Mouse (Mus musculus): ENCODE results near the gene Pdcd2l.
A peak's percentile ranks its signal among the peaks of the same experiment; 100 is the strongest.
"Not testable (repeated sequence)": the region's sequence is repeated elsewhere in the genome, so short reads cannot be mapped to it uniquely, and the experiment has no call there.

Pdcd2l gene

DNA sequence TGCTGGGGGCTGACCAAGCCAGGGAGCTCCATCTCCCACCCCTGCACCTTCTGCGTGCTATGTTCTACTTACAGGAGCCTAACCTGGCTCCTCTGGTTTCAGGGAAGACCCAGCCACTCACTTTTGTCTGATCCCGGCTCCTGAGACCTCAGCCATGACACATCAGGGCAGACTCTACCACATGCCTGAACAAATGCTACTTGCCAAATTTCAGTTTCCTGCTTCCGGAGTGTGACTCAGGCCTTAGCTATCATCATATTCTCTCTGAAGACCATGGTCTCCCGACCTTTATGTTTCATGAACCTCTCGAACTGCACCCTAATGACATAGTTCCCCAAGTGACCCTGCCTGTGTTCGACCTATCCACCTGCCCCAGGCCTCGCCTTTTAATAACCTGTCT lies 16.8 kb upstream of the Pdcd2l start:
- DNase-seq (ENCODE audit: low spot score in 2 of 2), result no peak

DNA sequence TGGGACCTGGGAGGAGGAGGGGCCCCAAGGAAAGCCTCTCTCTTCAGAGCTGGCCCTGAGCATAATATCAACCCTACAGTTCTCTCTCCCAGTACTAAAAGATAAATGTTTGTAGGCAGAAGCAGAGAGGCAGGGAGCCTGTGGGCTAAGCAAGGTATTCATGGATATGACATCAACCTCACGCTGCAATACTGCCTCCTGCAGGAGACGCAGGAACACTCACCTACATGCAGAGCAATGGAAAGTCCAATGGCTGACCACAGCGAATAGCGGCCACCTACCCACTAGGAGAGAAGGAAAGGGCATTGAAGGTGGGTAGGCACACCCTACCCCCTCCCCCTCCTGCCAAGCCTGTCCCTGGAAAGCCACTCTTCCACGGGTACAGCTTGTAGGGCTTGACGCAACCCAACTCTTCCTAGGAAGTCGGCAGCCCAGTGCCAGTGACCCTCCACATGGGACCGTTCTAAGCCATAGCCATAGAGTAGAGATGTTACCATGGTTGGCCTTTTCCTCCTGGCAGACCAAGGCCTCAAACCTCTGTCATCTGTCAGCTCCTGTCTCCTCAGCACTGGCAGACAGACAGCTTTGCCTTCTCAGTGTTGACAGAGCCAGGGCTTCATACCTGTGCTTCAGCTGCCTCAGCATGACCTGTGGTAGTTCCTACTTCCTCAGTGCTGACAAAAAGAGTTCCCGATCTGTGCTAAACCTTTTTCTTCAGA lies 11.7 kb upstream of the Pdcd2l start:
- no peak for DNase-seq (ENCODE audit: low spot score in 2 of 2)

DNA sequence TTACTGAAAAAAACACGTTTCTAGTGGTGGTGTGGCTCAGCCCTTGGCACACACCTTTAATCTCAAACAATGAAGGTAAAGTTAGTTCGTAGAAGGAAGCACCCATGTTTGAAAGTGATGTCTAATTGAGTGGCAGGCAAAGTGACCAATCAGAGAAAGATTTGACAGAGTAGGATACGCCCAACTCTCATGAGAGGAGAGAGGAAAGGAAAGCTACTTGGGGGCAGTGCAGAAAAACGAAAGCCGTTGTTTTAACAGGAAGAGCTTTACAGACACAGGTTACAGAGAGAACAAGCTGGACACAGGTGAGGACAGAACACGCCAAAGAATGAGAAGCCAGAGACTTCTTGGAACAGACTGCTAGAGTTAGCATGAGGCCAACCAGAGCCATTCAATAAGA lies 9.9 kb upstream of the Pdcd2l start:
- DNase-seq (ENCODE audit: low spot score in 2 of 2), result no peak

DNA sequence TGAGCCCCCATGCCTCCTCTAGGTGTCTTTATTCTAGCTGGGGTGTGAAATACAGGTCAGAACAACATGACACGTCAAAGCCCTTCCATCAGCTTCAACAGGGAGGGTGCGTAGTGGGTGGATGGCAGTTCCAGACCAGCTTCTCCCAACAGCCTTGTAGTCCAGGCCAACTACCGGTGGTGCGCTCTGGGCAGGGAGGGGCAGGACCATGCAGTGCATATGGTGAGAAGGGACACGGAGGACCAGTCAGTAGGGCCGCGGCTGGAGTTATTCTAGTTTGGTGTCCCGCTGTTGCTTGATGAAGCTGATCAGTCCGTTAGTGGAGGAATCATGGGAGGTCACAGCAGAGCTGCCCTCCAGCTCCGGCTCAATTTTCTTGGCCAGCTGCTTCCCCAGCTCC lies 5.7 kb upstream of the Pdcd2l start:
- not testable (repeated sequence) for DNase-seq (ENCODE audit: low spot score in 2 of 2)

- DNase-seq (ENCODE audit: low spot score in 2 of 2), result no peak
Observed at GRCm38 (mm10) chr7:34200829-34201228, 4.4 kb upstream of the Pdcd2l start.

DNA sequence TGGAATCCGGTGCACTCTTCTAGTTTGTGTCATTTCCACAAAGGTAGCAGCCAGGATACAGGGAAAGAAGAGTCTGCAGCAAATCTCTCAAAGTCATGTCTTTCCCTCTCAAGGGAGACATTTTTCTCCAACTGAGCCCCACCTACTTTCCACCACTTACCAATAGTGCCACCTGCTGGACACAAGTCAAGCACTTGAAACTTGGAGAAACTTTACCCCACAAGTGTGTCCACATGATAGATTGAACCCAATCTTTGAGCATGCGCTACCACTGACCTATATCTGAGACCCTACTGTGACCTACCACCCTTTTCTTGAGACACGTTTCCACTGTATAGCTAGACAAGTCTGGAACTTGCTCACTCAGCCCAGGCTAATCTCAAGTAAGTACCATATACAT lies 1.9 kb upstream of the Pdcd2l start:
- DNase-seq (ENCODE audit: low spot score in 2 of 2), result peak in 1 of 2 experiments; percentile 34

GRCm38 (mm10) chr7:34195632-34196031 lies 829 bp downstream of the Pdcd2l start:
- DNase-seq (ENCODE audit: low spot score in 2 of 2), result no peak

DNA sequence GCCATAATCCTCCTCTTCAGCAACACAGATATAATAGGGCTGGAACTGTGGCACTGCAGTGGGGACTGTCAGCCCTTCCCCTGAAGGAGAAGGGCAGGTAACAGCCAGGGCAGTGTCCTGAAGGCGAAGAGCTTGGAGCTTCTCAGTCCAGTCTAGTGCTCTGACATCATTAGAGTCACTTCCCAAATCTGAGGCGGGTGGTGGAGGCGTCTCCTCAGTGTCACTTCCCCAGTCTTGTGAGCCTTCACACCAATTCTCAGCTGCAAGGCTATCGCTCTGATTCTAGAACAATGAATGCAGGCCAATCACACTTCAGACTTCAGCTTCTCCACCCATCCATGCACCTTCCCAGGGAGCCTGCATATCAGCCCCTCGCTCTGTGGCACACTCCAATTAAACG lies 3.6 kb downstream of the Pdcd2l start:
- DNase-seq (ENCODE audit: low spot score in 2 of 2), result no peak

DNA sequence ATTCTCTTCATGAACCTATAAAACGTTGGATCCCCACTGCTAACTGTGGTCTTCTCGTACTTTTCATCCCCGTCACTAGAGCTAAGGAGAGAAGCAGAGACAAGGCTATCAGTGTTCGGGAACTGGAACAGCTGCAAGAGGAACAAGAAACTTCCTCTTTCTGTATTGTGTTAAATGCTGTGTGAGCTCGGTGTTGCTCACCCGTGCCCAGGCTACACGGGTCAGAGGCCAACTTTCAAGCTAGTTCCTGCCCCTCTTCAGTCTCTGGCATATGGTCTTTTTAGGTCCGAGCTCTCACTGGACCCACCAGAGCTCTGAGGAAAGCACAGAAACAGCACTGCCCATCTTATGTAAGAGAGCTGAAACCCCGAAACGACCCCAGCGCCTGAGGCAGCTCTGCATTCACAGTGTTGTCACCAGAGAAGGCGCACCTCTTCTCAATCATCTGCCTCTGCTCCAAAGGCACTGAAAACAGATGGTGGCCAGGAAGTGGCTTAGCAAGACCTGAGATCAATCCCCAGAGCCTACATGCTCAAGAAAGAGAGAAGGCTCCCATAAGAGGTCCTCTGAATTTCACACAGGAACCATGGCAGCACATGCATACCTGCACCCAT lies 7.0 kb downstream of the Pdcd2l start:
- DNase-seq (ENCODE audit: low spot score in 2 of 2), result no peak

DNA sequence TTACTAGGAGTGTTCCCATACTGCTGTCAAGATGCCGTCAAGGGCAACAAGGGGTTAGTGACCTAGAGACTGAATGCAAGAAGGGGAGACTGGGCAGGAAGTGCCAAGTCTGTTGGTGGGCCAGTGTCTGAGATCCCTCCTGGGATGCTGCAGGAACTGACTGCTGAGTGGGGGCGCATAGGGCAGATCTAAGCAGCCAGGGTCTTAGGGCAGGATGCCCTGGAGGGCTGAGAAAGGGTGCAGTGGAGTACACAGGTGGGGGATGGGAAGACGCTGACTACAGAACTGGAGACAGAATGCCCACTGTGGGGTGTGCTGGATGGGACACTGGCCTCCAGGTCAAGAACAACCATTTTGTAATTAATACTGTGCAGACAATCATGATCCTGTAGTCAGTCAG lies 12.7 kb downstream of the Pdcd2l start:
- DNase-seq (ENCODE audit: low spot score in 2 of 2), result no peak

GRCm38 (mm10) chr7:34183356-34183755 lies 13.1 kb downstream of the Pdcd2l start:
- DNase-seq (ENCODE audit: low spot score in 2 of 2), result peak; percentile 45 to 59

DNA sequence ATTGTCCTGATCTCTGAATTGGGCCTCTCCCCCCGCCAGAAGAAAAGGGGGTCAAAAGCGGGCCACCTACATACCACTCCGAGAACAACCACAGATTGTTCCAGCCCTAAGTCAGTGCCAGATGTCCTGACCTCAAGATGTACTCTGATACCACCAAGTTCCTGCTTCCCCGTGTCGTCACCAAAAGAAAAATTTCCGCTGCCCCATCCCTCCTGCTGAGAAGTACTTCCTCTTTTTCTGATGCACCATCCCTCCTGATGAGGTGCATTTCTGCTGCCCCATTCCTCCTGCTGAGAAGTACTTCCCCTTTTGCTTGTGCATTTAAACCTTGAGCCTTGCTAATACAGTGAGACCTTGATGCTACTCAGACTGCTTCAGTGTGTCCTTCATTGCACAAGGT lies 20.2 kb downstream of the Pdcd2l start:
- not testable (repeated sequence) for DNase-seq (ENCODE audit: low spot score in 2 of 2)

GRCm38 (mm10) chr7:34172251-34172650 lies 24.2 kb downstream of the Pdcd2l start:
- no peak for DNase-seq (ENCODE audit: low spot score in 2 of 2)

GRCm38 (mm10) chr7:34169454-34169853 lies 27.0 kb downstream of the Pdcd2l start, which contains the start of gene Uba2:
Uba2 (minus strand) TSS chr7:34169599.
- no peak for DNase-seq (ENCODE audit: low spot score in 2 of 2)

DNA sequence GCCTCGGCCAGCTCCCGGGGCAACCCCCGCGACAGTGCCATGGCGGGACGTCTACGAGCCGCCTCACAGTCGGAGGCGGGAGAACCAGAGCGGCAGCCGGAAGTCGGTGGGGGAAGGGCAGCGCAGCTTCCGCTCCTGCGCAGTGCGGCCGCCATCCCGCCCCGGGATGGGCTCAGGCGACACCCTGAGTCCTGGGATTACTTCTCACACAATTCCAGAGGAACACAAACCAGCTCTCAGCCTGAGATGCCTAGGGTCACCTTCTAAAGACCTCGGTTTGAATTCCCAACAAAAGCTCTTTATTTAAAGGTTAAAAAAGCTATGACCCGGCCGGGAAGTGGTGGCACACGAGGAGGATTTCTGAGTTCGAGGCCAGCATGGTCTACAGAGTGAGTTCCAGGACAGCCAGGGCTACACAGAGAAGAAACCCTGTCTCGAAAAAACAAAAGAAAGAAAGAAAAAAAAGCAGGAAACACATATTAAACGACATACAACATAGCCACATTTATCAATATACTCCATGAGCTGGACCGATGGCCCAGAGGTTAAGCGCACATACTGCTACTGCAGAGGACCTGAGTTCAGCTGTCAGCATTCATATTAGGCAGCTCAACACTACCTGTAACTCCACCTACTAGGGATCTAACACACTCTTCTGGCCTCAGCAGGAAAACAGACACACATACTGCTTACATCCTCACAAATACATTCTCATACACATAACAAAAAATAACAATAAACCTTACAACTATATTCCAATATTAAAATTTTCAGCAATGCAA lies 27.8 kb downstream of the Pdcd2l start:
- DNase-seq (ENCODE audit: low spot score in 2 of 2), result peak; percentile 91 to 93

- DNase-seq (ENCODE audit: low spot score in 2 of 2), result peak; percentile 3 to 8
Observed at GRCm38 (mm10) chr7:34167766-34168469, 28.5 kb downstream of the Pdcd2l start.

- DNase-seq (ENCODE audit: low spot score in 2 of 2), result no peak
Observed at GRCm38 (mm10) chr7:34166850-34167249, 29.6 kb downstream of the Pdcd2l start.

- DNase-seq (ENCODE audit: low spot score in 2 of 2), result no peak
Observed at GRCm38 (mm10) chr7:34165999-34166398, 30.5 kb downstream of the Pdcd2l start.

DNA sequence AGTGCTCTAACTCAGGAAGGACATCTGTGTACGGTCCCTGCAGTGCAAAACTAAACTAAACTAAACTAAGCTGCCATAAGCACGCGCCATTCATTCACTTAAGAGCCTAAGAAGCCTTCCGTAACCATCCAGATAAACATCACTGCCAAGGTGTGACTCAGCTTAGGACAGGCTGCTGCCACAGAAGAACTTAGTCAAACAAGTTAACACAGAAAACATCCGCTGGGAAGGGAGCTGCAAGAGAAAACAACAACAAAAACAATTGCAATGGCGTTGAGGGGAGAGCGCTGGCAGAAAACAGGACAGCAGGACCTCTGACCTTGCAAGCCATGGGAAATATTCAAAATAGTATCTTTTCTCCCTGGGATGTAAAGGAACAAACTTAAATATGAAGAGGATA lies 31.8 kb downstream of the Pdcd2l start:
- DNase-seq (ENCODE audit: low spot score in 2 of 2), result no peak

DNA sequence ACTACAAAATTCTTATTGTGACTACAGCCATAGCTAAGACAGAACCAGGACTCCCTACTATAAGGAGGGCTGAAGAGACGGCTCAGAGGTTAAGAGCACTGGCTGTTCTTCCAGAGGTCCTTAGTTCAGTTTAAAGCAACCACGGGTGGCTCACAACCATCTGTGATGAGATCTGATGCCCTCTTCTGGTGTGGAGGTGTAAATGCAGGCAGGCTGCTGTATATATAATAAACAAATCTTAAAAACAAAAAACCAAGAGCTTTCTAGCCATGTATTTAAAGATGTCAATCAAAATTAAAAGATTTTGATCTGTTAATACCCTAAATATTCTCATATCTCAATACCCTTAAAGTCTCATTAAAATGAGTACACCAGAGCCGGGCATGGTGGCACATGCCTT lies 37.3 kb downstream of the Pdcd2l start:
- DNase-seq (ENCODE audit: low spot score in 2 of 2), result no peak

GRCm38 (mm10) chr7:34157994-34158393 lies 38.5 kb downstream of the Pdcd2l start:
- DNase-seq (ENCODE audit: low spot score in 2 of 2), result no peak

DNA sequence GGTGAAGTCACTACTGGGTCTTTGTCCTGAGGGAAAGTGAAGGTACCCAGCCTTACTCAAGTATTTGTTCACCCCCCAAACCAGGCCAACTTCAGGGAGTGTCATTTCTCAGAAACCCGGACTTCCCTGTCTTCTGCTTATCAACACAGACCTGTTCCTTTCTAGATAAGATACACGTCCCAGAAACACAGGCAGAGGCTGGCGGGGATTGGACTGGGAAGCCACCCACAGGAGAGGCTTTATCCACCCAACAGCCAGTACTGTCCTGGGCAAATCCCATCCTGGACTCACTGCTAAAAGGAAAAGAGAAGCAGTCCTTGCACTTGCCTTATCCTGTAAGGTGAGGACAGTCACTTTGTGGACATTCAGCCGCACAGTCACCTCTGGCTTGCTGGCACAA lies 49.3 kb downstream of the Pdcd2l start:
- no peak for DNase-seq (ENCODE audit: low spot score in 2 of 2)
